Mouse (Mus musculus): Measurements from ENCODE around the gene Wnt5b.

Wnt5b gene

GRCm38 (mm10) chr6:119417354-119417753 lies 126.8 kb downstream of the Wnt5b start, which contains the start of gene Adipor2:
Gene Adipor2 (minus strand): TSS chr6:119417704.
- peak; percentile 56 to 69 for DNase-seq (ENCODE audit: low spot score in 2 of 2)

GRCm38 (mm10) chr6:119416643-119417042 lies 127.5 kb downstream of the Wnt5b start:
- DNase-seq (ENCODE audit: low spot score in 2 of 2): no peak

DNA sequence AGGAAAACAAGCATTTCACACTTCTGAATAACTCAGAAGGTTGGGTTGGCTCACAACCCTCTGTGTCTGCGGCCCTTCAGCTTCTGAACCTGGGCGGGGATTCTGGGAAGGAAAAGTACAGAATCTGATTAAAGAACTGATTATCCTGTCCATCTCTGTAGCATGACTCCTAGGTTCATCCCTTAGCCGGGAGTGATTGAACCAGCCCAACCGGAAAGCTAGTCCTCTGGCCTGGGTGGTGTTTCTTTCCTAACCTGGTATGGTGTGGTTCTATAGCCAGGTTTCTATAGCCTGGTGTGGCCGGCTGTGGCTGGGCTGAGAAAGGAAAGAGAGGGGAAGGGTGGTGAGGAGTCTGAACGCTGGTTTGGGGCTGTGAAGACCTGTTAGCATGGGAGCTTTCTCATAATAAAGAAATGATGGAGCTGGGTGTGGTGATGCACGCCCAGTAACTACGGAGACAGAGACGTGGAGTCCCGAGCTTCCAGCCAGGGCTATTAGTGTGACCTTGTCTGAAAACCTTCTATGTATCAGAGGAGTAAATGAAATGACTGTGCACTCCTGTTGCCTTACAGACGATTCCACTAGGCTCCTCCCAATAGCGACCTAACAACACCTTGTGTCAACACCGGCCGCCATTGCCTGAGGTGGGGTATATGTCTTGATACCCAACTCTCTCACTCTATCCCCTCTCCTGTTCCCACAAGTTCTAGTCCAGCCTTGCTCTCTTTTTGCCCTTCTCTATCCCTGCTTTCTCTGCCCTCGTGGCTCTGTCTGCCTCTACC lies 129.7 kb downstream of the Wnt5b start:
- DNase-seq (ENCODE audit: low spot score in 2 of 2): no peak

DNA sequence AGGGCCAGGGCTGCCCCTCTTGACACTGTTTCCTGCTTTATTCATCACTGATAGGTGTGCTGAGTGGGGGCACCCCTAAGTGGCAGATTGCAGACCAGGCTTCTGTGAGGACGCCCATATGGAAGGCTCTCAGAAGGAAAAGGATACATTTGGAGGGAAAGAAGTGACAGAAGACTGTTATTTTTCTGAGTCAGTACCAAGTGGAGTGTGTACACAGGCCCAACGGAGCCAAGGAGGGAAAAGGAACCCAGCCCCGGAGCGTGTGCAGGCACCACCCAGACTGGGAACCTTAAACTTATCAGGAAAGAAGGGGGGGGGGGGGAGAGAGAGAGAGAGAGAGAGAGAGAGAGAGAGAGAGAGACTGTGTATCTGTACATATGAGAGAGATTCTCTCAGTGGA lies 131.6 kb downstream of the Wnt5b start:
- no peak for DNase-seq (ENCODE audit: low spot score in 2 of 2)

DNA sequence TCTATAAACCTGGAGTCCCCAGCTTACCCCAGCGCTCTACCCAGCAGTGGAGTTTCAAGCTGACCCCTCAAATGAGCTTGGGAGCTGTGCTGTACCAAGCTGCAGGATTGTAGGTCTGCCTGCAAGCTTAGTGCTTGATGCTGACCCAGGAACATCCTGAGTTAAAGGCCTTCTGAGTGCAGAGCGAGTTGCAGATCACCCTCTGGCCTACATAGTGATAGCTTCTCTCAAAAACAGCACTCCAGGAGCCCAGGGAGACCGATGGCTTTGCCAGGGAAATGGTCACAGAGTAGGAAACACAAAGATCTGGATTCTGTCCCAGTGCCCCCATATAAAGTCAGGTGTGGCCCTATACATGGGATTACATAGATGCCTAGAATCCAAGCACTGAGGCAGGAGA lies 132.6 kb downstream of the Wnt5b start:
- no peak for DNase-seq (ENCODE audit: low spot score in 2 of 2)

DNA sequence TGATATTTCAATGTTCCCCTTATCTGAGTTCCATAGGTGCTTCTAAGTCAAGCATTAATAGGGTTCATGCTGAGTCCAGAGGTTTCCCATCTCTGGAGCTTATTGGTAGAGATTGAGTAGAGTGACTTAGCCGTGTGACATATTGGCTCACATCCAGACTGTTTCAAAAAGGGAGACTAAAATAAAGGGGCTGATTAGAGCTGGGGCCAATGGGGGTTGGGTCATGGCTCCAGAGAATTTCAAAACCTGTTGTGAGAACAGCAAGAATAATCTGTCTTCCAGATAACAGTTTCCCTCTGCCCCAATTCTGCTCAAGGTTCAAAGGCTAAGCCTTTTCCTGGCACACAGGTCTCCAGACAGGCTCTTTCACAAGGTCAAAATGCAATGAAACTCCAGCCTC lies 134.4 kb downstream of the Wnt5b start:
- DNase-seq (ENCODE audit: low spot score in 2 of 2): no peak

DNA sequence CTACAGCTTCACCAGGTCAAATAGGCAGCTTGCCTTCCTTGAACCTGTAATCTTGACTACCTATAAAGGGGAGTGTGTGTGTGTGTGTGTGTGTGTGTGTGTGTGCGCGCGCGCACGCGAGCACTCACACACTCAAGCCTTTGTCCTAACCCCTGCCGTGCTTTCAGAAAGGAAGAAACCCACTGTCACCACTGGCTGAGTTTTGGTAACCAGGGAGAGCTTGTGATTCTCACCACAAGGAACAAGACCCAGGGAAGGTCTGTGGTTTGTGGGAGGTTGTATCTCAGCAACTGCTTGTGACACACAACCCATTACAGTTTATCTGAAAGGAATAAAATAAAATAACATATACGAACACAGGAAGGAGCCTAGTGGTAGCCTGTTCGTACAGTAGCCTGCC lies 135.6 kb downstream of the Wnt5b start:
- DNase-seq (ENCODE audit: low spot score in 2 of 2): no peak

DNA sequence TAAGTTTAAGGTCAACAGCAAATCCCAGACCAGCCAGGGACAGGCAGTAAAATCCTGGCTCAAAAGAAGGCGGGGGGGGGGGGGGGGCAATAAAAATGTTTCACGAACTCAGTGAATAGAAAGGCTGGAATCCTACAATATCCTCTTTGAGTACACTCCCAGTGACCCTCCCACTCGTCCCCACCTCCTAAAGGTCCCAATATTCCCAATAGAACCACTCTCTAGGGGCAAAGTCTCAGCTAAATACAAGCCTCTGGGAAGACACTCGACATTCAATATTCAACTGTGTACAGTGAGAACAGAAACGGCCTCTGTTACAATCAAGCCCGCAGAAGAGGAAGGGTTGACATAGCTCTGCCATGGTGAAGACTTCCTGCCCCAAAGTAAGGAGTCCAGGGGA lies 136.3 kb downstream of the Wnt5b start:
- no peak for DNase-seq (ENCODE audit: low spot score in 2 of 2)

GRCm38 (mm10) chr6:119406528-119406927 lies 137.6 kb downstream of the Wnt5b start:
- DNase-seq (ENCODE audit: low spot score in 2 of 2): no peak

DNA sequence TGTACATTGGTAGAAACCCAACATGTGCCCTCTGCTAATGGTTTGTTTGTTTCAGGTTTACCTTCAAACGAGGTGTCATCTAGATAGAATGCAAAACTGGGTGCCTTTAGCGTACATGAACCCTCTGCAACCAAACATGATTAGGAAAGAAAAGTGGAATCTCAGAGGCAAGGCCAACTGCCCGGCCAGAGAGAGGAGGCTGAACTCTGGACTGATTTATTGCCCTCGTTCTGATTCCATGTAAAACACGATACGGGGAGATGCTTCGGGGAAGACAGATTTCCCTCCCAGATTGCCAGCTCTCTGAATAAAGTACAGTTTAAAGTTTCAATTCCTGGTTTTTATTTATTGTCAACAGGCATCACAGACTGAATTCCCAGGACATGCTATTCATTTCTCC lies 138.8 kb downstream of the Wnt5b start:
- DNase-seq (ENCODE audit: low spot score in 2 of 2): no peak

DNA sequence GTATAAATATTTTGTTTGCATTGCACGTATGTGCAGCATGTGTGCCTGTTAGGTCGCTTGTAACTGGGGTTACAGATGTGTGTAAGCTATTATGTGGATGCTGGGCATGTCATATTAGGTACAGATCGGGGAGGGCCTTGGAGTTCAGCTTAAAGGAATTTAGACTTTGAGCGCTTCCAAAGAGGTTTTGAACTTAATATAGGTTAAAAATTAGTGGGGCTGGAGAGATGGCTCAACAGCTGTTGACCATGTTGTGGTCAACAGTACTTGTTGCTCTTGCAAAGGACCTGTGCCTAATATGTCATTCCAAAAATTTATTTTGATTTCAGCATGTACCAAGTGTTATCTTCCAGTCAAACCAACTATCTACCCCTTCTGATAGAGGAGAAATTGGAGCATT lies 139.3 kb downstream of the Wnt5b start:
- DNase-seq (ENCODE audit: low spot score in 2 of 2): no peak

- no peak for DNase-seq (ENCODE audit: low spot score in 2 of 2)
Observed at GRCm38 (mm10) chr6:119402976-119403375, 141.2 kb downstream of the Wnt5b start.

GRCm38 (mm10) chr6:119401545-119402304 lies 142.4 kb downstream of the Wnt5b start:
- no peak for DNase-seq (ENCODE audit: low spot score in 2 of 2)

GRCm38 (mm10) chr6:119400649-119401048 lies 143.5 kb downstream of the Wnt5b start:
- DNase-seq (ENCODE audit: low spot score in 2 of 2): no peak

DNA sequence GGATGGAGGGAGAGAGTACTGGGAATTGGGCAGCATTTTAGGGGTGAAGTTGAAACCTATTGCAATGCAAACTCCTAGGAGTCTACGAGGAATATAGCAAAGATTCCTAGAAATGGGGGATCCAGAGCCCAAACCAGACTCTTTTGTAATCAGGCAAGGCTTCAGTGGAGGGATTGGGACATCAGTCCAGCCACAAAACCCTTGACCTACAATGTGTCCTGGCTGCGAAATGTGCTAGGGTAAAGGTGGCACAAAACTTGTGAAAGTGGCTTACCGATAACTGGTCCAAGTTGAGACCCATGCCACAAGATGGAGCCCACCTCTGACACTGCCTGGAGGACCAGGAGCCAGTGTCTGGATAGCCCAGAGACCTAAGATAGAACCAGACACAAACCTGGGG lies 144.8 kb downstream of the Wnt5b start:
- no peak for DNase-seq (ENCODE audit: low spot score in 2 of 2)

GRCm38 (mm10) chr6:119396309-119396634 lies 147.9 kb downstream of the Wnt5b start:
- DNase-seq (ENCODE audit: low spot score in 2 of 2): peak; percentile 55 to 74

DNA sequence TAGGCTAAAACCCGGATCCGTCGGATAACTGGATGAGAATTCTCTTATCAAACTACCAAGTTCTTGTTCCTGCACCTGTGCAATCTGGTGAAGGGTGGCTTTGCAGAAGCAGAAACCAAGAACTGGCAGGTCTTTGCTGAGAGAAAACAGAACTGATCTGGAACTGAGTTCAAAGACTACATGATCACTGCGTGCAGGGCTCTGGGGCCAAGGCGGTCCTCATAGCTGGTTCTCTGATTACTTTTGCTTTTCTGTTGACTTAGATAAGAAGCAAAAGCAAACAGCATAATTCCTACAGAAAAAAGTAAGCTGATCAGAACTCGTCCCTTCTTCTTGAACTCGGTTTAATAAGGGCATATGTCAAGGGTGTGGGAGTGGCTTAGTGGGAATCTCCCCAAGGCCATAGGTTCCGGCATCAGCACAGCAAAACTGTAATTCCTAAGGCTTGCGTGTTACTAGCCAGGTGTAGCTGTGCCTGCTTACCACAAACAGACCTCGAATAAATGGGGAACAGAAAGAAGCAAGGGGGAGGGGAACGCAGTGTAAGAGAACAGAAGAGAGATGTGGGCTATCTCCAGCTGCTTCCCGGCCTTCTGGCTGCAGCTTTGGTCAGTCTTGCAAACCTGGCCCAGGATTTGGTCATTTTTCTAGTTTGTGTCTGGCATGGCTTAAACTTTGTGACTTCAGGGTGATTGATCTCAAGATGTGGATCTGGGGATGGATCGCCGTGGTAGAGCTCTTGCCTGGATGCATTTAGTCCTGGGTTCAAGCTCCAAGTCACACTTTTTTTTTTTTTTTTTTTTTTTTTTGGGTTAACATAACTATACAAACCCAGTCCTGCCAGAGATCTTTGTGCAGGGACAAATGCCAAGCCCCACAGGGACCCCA lies 148.5 kb downstream of the Wnt5b start:
- peak; percentile 28 to 65 for DNase-seq (ENCODE audit: low spot score in 2 of 2)

DNA sequence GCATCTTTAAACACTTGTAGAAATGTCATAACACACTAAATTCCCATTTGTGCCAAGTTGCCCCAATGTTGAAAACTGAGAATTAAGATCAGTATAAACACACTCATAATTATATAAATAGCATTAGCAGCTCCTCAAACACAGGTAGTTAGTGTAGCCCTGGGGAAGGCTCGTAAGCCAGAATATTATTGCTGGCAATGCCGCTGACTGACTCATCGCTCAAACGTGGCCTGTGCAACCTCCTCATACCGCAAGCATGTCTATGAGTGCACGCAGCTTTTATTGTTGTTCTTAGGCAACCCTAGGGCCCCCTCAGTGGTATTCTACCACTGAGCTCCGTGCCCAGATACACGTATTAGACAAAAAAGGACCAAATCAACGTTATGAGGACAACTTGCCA lies 151.3 kb downstream of the Wnt5b start:
- DNase-seq (ENCODE audit: low spot score in 2 of 2): no peak

DNA sequence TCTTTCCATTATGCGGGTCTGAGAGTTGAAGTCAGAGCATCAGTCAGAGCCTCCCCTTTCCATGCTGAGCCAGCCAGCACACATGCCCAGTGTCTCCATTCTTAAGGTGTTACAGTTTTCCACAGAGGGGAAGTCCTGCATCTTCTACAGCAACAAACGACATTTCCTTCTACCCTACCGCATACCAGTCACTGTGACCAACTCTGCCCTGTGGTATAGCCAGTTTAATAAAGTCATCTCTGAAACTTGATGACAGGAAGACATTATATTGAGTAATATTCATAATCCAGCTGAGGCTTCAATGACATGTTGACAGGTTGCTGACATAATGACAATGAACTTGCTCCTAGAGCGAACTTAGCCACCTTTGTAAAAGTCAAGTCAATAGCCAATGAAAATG lies 153.4 kb downstream of the Wnt5b start:
- no peak for DNase-seq (ENCODE audit: low spot score in 2 of 2)

DNA sequence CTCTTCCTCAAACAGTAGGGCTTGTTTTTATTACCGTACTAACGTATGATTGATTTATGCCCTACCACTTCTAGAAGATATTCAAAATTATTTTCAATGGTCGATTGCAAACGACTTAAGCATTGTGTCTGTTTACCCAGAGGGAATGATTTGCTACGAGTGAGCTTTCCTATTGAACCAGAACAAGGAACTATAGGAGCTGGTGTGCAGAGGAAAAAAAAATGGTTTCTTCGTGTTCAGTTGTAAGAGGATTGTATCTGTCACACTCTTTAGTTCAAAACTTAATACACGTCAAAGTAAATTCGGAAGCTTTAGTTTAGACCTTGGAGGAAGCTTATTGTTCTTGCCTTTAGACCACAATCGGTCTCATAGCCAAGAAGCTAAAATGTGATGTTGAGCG lies 155.1 kb downstream of the Wnt5b start:
- DNase-seq (ENCODE audit: low spot score in 2 of 2): no peak

- peak; percentile 94 to 96 for DNase-seq (ENCODE audit: low spot score in 2 of 2)
Observed at GRCm38 (mm10) chr6:119388650-119389012, 155.5 kb downstream of the Wnt5b start.
